Mouse (Mus musculus) ES-Bruce4 (cell line): ENCODE data around the gene Rbm15.

Experiments
- CTCF ChIP-seq: IDR thresholded peaks from one replicate; pipeline ENCODE4 v1.8.1; 2011; ENCODE audit warnings: low read depth, low read length
- EP300 ChIP-seq: IDR thresholded peaks from 2 replicates; pipeline ENCODE4 v1.6.1; 2011; ENCODE audit warnings: low read depth, low read length; ENCODE audit not compliant: insufficient read depth

DNA sequence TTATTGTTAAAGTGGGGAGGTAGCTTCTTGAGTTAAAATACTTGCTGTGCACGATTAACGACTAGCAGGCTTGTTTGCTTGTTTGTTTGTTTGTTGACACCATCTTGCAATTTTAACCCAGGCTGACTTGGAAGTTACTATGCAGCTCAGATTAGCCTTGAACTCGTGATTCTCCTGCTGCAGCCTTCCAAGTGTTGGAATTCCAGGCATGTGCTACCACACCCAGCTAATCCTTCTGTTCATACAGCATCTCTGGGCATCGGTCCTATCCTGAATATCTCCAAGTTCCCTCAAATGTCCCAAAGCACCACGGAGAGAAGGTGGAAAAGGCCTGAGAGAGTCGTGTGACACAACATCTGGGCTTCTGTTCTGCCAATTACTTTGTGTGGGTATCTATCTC lies 35.7 kb upstream of the Rbm15 start:
- no peak for TF ChIP-seq CTCF
- no peak for TF ChIP-seq EP300
